Mouse (Mus musculus) myocyte (in vitro differentiated cells): ENCODE measurements around the gene Tulp3.

ENCODE experiments used
- CEBPB ChIP-seq: IDR thresholded peaks from 2 replicates; pipeline ENCODE4 v1.6.1; 2011; ENCODE audit warnings: mild to moderate bottlenecking, moderate library complexity; ENCODE audit not compliant: poor library complexity, insufficient read depth, severe bottlenecking
- E2F4 ChIP-seq: IDR thresholded peaks from one replicate; pipeline ENCODE4 v1.6.1; 2011; ENCODE audit warnings: mild to moderate bottlenecking, control low read depth, moderate library complexity; ENCODE audit not compliant: insufficient read depth
- MYOD1 ChIP-seq, 3 experiments: IDR thresholded peaks; one replicate each; pipeline ENCODE4 v1.6.1; 2011; ENCODE audit warnings: control low read depth in 2 of 3, low read depth in 2 of 3, mild to moderate bottlenecking in 2 of 3, moderate library complexity in 1 of 3; ENCODE audit not compliant: insufficient read length in 2 of 3, control insufficient read depth in 1 of 3
- MYOG ChIP-seq, 3 experiments: IDR thresholded peaks; one replicate each; pipeline ENCODE4 v1.6.1; 2011; ENCODE audit warnings: control low read depth in 2 of 3, low read depth in 2 of 3, mild to moderate bottlenecking in 2 of 3; ENCODE audit not compliant: insufficient read length in 2 of 3, control insufficient read depth in 1 of 3, insufficient read depth in 1 of 3
- POLR2AphosphoS2 ChIP-seq: IDR thresholded peaks from one replicate; pipeline ENCODE4 v1.6.1; 2011; ENCODE audit warnings: low read depth, control low read depth; ENCODE audit not compliant: insufficient read length
- USF1 ChIP-seq: IDR thresholded peaks from one replicate; pipeline ENCODE4 v1.6.1; 2011; ENCODE audit warnings: low read depth, mild to moderate bottlenecking, control low read depth, moderate library complexity

- TF ChIP-seq MYOG (IDR thresholded peaks at IDR 0.05; ENCODE audit: control insufficient read depth in 1 of 3, insufficient read depth in 1 of 3, insufficient read length in 2 of 3, low read depth in 2 of 3) (no peak), E2F4 (no peak), USF1 (no peak), CEBPB (no peak), POLR2AphosphoS2 (no peak), MYOD1 (IDR thresholded peaks at IDR 0.05; ENCODE audit: control insufficient read depth in 1 of 3, insufficient read length in 2 of 3, low read depth in 2 of 3) (no peak)
Observed at GRCm38 (mm10) chr6:128397574-128398261, 42.1 kb upstream of the Tulp3 start.
